Mouse (Mus musculus) intestine, embryonic 15.5 days (tissue): Measurements from ENCODE around the gene Nrxn3. TPM values are rescaled to one million over a fixed set of nuclear protein-coding genes. Genes with fewer than 3 reads are reported as not detected.

Source experiments
- ATAC-seq: fragments of 200-750 bp; cut with Nextera tagmentation; 2 replicates; pipeline ENCODE4 v1.8.0; 2017; ENCODE audit warnings: moderate TSS enrichment, moderate library complexity
- H3K27ac ChIP-seq: fragments of 300-500 bp; sonication (generic); 2 replicates; pipeline ENCODE4 v1.5.1; 2015; ENCODE audit warnings: mild to moderate bottlenecking, inconsistent platforms
- H3K27me3 ChIP-seq: fragments of 300-500 bp; sonication (generic); replicated peaks from 2 replicates; pipeline ENCODE4 v1.6.1; 2015; ENCODE audit warnings: inconsistent platforms
- H3K36me3 ChIP-seq: fragments of 300-500 bp; sonication (generic); 2 replicates; pipeline ENCODE4 v1.6.1; 2015; ENCODE audit warnings: inconsistent platforms
- H3K4me1 ChIP-seq: fragments of 300-500 bp; sonication (generic); replicated peaks from 2 replicates; pipeline ENCODE4 v1.6.1; 2015; ENCODE audit warnings: inconsistent platforms
- H3K4me2 ChIP-seq: fragments of 300-500 bp; sonication (generic); replicated peaks from 2 replicates; pipeline ENCODE4 v1.6.1; 2015; ENCODE audit warnings: mild to moderate bottlenecking, inconsistent platforms
- H3K4me3 ChIP-seq: fragments of 300-500 bp; sonication (generic); replicated peaks from 2 replicates; pipeline ENCODE4 v1.5.1; 2015; ENCODE audit warnings: inconsistent platforms
- H3K9ac ChIP-seq: fragments of 300-500 bp; sonication (generic); 2 replicates; pipeline ENCODE4 v1.6.1; 2015; ENCODE audit warnings: inconsistent platforms
- H3K9me3 ChIP-seq: fragments of 300-500 bp; sonication (generic); 2 replicates; pipeline ENCODE4 v1.6.1; 2016; ENCODE audit warnings: inconsistent platforms
- WGBS: fragments of 180-500 bp; shearing (Covaris S2); methylation state at CpG from one replicate; pipeline ENCODE4 v1.1.7; 2015; 5-methylcytosine and 5-hydroxymethylcytosine counted together
- polyA plus RNA-seq: library from polyadenylated mRNA; unstranded; fragments of >200 nt; fragmentation: Nextera tagmentation; extraction: Ambion mirVana; gene quantifications from 2 replicates; pipeline ENCODE4 v1.2.1, GENCODE M21; 2015

Nrxn3 gene
- polyA plus RNA-seq, 1 experiment from 2014 or later, result 3.0 TPM

DNA sequence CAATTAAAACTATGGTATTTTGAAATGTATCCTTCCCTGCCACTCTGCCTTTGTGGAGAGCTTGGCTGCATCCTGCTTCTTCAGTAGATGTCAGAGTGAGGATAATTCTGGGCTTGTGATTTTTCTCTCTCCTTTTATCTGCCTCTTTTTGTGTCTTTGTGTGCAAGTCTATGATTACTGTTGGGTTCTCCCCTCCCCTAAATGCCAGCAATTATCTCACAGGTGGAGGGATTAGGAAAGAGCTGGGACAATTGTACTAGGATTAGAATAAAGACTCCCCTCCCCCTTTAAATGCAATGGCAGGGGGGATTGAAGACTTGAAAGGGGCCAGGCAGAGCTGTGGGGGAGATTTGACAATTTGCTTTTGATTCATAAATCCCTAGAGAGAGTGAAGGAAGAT is 145.6 kb downstream of the Nrxn3 start:
- H3K36me3 ChIP-seq, result no peaks in the 10 kb centered on the region
- H3K9me3 ChIP-seq, result no peaks in the 10 kb centered on the region
- H3K4me1 ChIP-seq, result no peaks in the 10 kb centered on the region
- H3K27ac ChIP-seq, result no peak overlapping the region
- no peak for ATAC-seq
- H3K4me3 ChIP-seq, result no peak overlapping the region
- H3K27me3 ChIP-seq, result no peaks in the 10 kb centered on the region
- H3K4me2 ChIP-seq, result no peak overlapping the region
- H3K9ac ChIP-seq, result no peak overlapping the region

DNA sequence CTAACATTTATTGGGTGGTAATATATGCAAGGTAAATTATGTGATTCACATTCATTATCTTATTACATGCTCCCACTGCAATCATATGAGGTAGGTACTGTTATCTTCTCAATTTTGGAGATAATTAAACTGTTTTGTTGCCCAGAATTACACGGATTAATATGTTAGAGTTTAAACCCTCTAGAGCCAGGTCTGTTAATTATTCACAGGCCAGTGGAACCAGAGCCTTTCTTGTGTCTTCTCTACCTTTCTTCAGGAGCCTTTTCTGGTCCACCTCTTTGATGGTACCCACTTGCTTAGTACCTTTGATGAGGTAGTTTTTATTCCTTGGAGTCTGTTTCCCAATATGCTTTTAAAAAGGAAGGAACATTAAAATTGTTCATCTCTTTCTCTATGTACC is 174.7 kb downstream of the Nrxn3 start:
- ATAC-seq, result no peak
- 53% methylated on average over 1 of the region's 1 CpGs for WGBS

GRCm38 (mm10) chr12:88900014-88900727 is 177.5 kb downstream of the Nrxn3 start:
- Histone ChIP-seq H3K9me3 (no peaks in the 10 kb centered on the region), H3K9ac (no peak overlapping the region), H3K27ac (no peak overlapping the region), H3K4me3 (no peak overlapping the region), H3K36me3 (no peaks in the 10 kb centered on the region), H3K4me1 (no peaks in the 10 kb centered on the region), H3K27me3 (no peaks in the 10 kb centered on the region), H3K4me2 (no peak overlapping the region)
- ATAC-seq, result no peak
- 43% methylated on average over 7 of the region's 7 CpGs for whole genome bisulfite sequencing

More for the DNA sequence above, 174.7 kb downstream of the Nrxn3 start:
- Histone ChIP-seq H3K9me3 (no peaks in the 10 kb centered on the region), H3K27me3 (no peaks in the 10 kb centered on the region), H3K9ac (no peak overlapping the region), H3K4me3 (no peak overlapping the region), H3K36me3 (no peaks in the 10 kb centered on the region), H3K4me2 (no peak overlapping the region), H3K27ac (no peak overlapping the region), H3K4me1 (no peaks in the 10 kb centered on the region)

- no peak for ATAC-seq
- Histone ChIP-seq H3K4me2 (no peak overlapping the region), H3K4me3 (no peak overlapping the region)
Observed at GRCm38 (mm10) chr12:88900728-88901080, 178.0 kb downstream of the Nrxn3 start.

DNA sequence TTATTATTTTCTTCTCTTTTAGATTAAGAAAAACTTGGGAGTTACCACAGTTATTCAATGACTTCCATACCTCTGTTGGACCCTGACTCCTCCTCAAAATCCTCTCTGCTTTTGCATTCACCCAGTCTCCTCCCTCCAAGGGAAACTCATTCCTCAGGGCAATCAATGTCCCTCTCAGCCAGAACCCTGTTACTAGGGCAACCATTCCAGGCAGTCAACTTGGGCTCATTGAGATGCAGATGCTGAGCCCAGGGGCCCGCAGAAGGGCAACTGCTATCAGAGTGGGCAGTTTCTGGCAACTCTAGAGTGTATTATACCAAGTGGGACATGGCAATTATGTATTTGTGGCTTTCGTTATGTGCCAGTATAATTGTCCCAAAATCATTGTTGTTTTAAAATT is 188.1 kb downstream of the Nrxn3 start:
- H3K27ac ChIP-seq, result no peak overlapping the region
- H3K9ac ChIP-seq, result no peak overlapping the region
- H3K36me3 ChIP-seq, result no peaks in the 10 kb centered on the region
- no peak overlapping the region for H3K4me2 ChIP-seq
- H3K9me3 ChIP-seq, result no peaks in the 10 kb centered on the region
- no peak overlapping the region for H3K4me3 ChIP-seq
- ATAC-seq, result no peak
- no peaks in the 10 kb centered on the region for H3K27me3 ChIP-seq
- H3K4me1 ChIP-seq, result no peaks in the 10 kb centered on the region
- 41% methylated on average over 2 of the region's 2 CpGs for WGBS

More at GRCm38 (mm10) chr12:88900728-88901080, 178.0 kb downstream of the Nrxn3 start:
- Histone ChIP-seq H3K9me3 (no peaks in the 10 kb centered on the region), H3K36me3 (no peaks in the 10 kb centered on the region), H3K27ac (no peak overlapping the region), H3K27me3 (no peaks in the 10 kb centered on the region), H3K9ac (no peak overlapping the region), H3K4me1 (no peaks in the 10 kb centered on the region)
- WGBS, result 19% methylated on average over 1 of the region's 1 CpGs

- Histone ChIP-seq H3K27ac (no peak overlapping the region), H3K4me3 (no peak overlapping the region), H3K27me3 (no peaks in the 10 kb centered on the region), H3K4me2 (no peak overlapping the region), H3K4me1 (no peaks in the 10 kb centered on the region), H3K9me3 (no peaks in the 10 kb centered on the region), H3K36me3 (no peaks in the 10 kb centered on the region), H3K9ac (no peak overlapping the region)
- ATAC-seq, result no peak
- 72% methylated on average over 2 of the region's 2 CpGs for WGBS
Observed at GRCm38 (mm10) chr12:88916752-88917151, 194.1 kb downstream of the Nrxn3 start.

- no peaks in the 10 kb centered on the region for H3K4me1 ChIP-seq
- H3K27ac ChIP-seq, result no peak overlapping the region
- H3K4me3 ChIP-seq, result no peak overlapping the region
- no peaks in the 10 kb centered on the region for H3K27me3 ChIP-seq
- 62% methylated on average over 3 of the region's 3 CpGs for WGBS
- no peak for ATAC-seq
- H3K9ac ChIP-seq, result no peak overlapping the region
- no peaks in the 10 kb centered on the region for H3K9me3 ChIP-seq
- H3K4me2 ChIP-seq, result no peak overlapping the region
- no peaks in the 10 kb centered on the region for H3K36me3 ChIP-seq
Observed at GRCm38 (mm10) chr12:88924896-88925295, 202.2 kb downstream of the Nrxn3 start.

- Histone ChIP-seq H3K27me3 (no peaks in the 10 kb centered on the region), H3K4me3 (no peak overlapping the region)
- WGBS, result 92% methylated on average over 4 of the region's 4 CpGs
Observed at GRCm38 (mm10) chr12:88926306-88926705, 203.6 kb downstream of the Nrxn3 start.

DNA sequence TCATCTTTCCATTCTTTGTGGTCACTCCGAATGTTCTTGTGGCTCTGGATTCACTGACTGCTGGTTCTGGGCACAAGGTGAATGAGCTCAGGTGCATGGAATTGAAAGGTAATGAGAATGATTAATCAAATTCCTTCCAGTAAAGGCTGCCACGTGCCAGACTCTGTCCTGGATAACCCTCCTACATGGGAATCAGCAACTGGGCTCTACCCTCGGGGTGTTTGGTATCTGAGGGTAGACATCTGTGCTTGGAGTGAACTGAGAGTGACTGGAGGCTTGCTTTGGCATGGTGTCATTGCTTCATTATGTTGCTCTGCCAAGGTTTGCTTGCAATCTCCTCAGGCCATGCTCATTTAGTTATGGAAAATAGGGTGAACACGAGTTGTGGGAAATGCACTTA is 209.0 kb downstream of the Nrxn3 start:
- no peak for ATAC-seq
- Histone ChIP-seq H3K27me3 (no peaks in the 10 kb centered on the region), H3K9ac (no peak overlapping the region), H3K9me3 (no peaks in the 10 kb centered on the region), H3K27ac (no peak overlapping the region), H3K4me3 (no peak overlapping the region), H3K4me2 (no peak overlapping the region), H3K4me1 (no peaks in the 10 kb centered on the region), H3K36me3 (no peaks in the 10 kb centered on the region)
- 69% methylated on average over 4 of the region's 4 CpGs for WGBS

More at GRCm38 (mm10) chr12:88926306-88926705, 203.6 kb downstream of the Nrxn3 start:
- Histone ChIP-seq H3K9ac (no peak overlapping the region), H3K36me3 (no peaks in the 10 kb centered on the region), H3K9me3 (no peaks in the 10 kb centered on the region), H3K27ac (no peak overlapping the region), H3K4me2 (no peak overlapping the region), H3K4me1 (no peaks in the 10 kb centered on the region)
- no peak for ATAC-seq

DNA sequence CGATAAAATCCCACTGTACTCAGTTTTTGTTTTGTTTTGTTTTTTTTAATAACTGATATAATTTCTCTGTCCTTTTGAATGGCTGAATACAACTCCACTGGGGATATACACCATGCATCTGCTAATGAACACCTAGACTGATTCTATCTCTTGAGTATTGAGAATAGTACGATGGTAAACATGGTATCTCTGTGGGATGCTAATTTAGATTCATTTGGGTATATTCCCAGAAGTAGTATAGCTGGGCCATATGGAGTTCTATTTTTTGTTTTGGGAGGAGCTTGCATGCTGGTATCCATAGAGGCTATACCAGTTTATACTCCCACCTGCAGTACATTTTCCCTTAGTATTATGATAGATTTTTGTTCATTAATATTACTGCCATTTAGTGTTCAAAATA is 217.0 kb downstream of the Nrxn3 start:
- H3K4me3 ChIP-seq, result no peak overlapping the region
- H3K9me3 ChIP-seq, result no peaks in the 10 kb centered on the region
- no peak overlapping the region for H3K4me2 ChIP-seq
- no peak for ATAC-seq
- no peak overlapping the region for H3K9ac ChIP-seq
- H3K36me3 ChIP-seq, result no peaks in the 10 kb centered on the region
- 87% methylated on average over 2 of the region's 2 CpGs for WGBS
- no peaks in the 10 kb centered on the region for H3K4me1 ChIP-seq
- no peaks in the 10 kb centered on the region for H3K27me3 ChIP-seq
- no peak overlapping the region for H3K27ac ChIP-seq

GRCm38 (mm10) chr12:88944967-88945366 is 222.3 kb downstream of the Nrxn3 start:
- no peaks in the 10 kb centered on the region for H3K36me3 ChIP-seq
- no peaks in the 10 kb centered on the region for H3K27me3 ChIP-seq
- ATAC-seq, result no peak
- no peak overlapping the region for H3K4me3 ChIP-seq
- no peaks in the 10 kb centered on the region for H3K9me3 ChIP-seq
- H3K4me1 ChIP-seq, result no peaks in the 10 kb centered on the region
- H3K27ac ChIP-seq, result no peak overlapping the region
- no peak overlapping the region for H3K9ac ChIP-seq
- H3K4me2 ChIP-seq, result no peak overlapping the region
- 74% methylated on average over 3 of the region's 3 CpGs for WGBS

GRCm38 (mm10) chr12:88949870-88950269 is 227.2 kb downstream of the Nrxn3 start:
- H3K4me1 ChIP-seq, result no peaks in the 10 kb centered on the region
- no peak overlapping the region for H3K9ac ChIP-seq
- no peak overlapping the region for H3K27ac ChIP-seq
- H3K4me2 ChIP-seq, result no peak overlapping the region
- H3K9me3 ChIP-seq, result no peaks in the 10 kb centered on the region
- ATAC-seq, result no peak
- 77% methylated on average over 2 of the region's 2 CpGs for WGBS
- H3K4me3 ChIP-seq, result no peak overlapping the region
- H3K27me3 ChIP-seq, result no peaks in the 10 kb centered on the region
- H3K36me3 ChIP-seq, result no peaks in the 10 kb centered on the region

DNA sequence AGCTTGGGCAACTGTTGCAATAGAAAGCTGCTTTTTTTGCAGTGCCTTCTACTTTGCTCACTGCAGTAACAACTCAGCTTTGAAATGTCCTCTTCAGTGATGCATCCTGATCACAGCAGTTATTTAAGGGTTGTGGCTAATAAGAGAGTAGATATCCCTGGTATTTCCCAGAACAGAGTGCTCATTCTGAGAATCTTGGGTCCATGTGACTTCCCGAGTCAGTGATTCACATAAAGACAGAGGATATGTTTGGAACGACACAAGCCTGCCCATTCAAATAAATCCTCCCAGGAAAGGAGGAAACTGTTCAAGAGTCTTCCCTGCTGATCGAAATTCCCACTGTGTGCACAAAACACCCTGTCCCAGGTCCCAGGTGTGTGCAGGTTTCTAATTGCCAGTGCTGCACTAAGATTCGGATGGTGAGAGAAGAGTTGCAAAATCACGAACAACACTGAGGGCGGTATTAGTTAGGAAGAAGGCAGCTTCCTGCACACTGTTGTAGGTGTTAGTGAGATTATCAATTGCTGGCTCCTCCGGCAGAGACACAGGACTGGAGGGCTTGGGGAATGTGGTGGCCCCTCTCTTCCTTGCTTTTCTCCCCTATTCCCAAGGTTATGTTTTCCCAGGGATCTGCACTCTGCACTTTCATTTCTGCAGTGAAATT is 230.4 kb downstream of the Nrxn3 start:
- WGBS, result 70% methylated on average over 7 of the region's 7 CpGs
- Histone ChIP-seq H3K9me3 (no peaks in the 10 kb centered on the region), H3K4me3 (no peak overlapping the region), H3K9ac (no peak overlapping the region), H3K27ac (no peak overlapping the region), H3K4me2 (no peak overlapping the region), H3K36me3 (no peaks in the 10 kb centered on the region), H3K4me1 (no peaks in the 10 kb centered on the region), H3K27me3 (no peaks in the 10 kb centered on the region)
- no peak for ATAC-seq
